Mouse (Mus musculus) ES-Bruce4 (cell line): ENCODE data around the gene Nat8f5.
"Not testable (repeated sequence)": the region's sequence is repeated elsewhere in the genome, so short reads cannot be mapped to it uniquely, and the experiment has no call there.

Source experiments
- CTCF ChIP-seq: IDR thresholded peaks from one replicate; pipeline ENCODE4 v1.8.1; 2011; ENCODE audit warnings: low read depth, low read length
- EP300 ChIP-seq: IDR thresholded peaks from 2 replicates; pipeline ENCODE4 v1.6.1; 2011; ENCODE audit warnings: low read depth, low read length; ENCODE audit not compliant: insufficient read depth
- POLR2A ChIP-seq: IDR thresholded peaks from one replicate; pipeline ENCODE4 v1.8.1; 2011; ENCODE audit warnings: low read length; ENCODE audit not compliant: insufficient read depth

DNA sequence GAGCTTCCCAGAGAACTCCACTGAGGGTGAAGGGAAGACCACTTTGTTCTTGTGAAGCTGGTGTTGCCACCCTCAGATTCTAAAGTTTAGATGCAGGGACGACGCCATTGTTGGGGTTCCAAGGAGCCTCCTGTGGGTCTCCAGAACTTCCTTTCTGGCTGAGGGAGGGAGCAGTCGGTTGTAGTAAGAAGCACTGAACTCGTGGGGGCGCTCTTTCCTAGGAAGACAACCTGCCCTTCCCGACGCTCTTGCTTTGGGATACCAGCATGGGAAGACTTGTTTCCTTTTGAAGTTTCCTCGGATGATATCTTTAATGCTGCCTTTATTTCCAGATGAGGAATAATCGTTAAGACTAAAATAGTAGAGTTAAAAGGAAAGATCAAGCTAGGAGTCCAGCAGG is 16.1 kb upstream of the Nat8f5 start:
- not testable (repeated sequence) for TF ChIP-seq POLR2A, EP300
- peak; percentile 21 for TF ChIP-seq CTCF
